Mouse (Mus musculus) frontal cortex, postnatal 10 days (tissue): ENCODE data around the gene Arhgef9.
A peak's percentile ranks its signal among the peaks of the same experiment; 100 is the strongest.

Source experiments
- DNase-seq, 2 experiments: peaks; one replicate each; pipeline ENCODE4 v3.0.0; 2022; ENCODE audit warnings: low spot score in 2 of 2, mixed read lengths in 1 of 2

Gene Arhgef9

DNA sequence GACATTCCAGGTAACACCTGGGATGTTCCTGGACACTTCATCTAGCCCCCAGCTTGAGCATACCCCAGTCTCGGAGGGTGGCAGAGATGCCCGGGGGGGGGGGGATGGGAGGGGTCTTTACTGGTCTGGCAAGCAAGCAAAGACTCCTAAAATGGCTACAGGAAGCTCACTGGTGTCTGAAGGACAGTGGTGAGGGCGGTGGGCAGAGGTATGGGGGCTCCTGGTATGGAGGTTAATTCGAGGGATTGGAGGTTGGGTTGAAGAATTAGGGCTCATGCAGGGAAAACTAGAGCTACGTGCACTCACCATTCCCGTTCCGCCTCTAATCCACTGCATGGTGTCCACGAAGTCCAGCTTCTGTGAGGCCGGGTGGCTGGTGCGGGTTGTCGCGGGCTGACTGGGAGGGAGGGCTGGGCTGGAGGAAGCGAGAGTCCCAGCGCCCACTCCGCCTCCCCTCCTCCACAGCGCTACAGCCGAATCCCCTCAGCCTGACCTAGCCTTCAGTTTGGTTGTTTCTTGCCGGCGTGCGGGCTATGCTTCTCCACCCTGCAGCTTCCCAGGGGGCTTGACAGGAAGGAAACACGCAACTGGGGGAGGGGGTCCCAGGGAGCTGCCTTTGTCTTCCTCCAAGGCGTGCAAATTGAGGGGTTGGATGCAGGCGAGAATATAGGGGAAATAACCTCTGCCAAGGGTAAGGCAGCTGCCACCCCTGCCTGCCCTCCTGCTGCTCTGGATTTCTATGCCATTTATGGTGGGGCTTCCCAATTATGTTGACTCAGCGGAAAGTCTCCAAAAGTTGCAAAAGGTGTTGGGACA, at the start of gene Arhgef9:
Gene Arhgef9, minus strand, starts transcription at position 753 of the 816 bp plus-strand sequence.
- DNase-seq, result peak in 1 of 2 experiments; percentile 18

- no peak for DNase-seq
Observed at GRCm38 (mm10) chrX:95238896-95239295, 42.2 kb upstream of the Arhgef9 start.

DNA sequence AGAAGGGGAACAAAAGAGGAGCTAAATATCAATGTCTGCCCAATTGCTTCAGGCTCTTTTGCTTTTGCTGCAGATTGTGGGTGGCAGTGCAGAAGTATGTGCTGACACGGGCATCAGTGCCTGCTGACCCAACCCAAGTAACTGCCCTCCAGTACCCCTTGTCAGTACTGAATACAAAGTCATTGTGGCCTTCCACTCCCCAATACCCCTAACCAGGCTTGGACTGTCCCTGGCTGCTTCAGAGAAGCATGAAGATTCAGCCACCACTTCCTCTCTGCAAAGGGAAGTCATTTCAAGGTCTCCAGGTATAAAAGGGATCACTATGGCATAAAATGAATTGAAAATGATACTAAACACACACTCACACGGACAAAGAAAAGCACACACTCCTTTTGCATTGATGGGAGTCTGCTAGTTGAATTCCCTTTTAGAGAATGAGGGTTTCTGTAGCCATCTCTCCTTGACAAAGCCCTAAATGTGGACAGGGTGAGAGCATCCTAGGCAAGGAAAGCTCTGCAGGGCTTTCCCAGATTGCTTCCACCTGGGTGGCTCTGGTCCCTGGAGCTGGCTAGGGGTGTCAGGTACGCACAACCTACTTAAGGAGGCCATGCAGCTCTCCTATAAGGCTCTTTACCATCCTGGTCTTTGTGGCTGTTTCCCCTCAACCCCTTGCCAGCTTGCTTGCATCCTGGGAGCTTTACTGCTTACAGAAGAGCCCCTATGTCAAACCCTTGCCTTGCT, 1.1 kb downstream of the Arhgef9 start:
- DNase-seq, result no peak

- peak in 1 of 2 experiments; percentile 24 for DNase-seq
Observed at GRCm38 (mm10) chrX:95175978-95176377, 20.7 kb downstream of the Arhgef9 start.

DNA sequence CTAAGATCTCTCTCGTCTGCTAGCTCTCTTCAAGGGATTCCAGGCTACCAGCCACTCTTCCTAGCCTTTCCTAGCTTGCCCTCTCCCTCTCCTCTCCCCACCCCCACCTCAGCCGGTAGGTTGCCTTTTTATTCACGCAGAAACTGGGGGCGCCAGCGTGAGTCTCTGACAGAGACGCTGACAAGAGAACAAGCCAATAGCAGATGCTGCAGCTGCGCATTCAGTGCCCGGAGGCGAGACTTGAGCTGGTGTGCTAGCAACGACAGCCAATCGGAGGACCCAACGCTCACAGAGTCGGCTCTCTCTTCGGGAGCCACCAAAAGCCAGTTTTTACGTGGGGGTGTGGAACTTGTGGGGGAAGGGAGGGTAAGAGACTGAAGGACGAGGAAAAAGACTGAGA, 30.3 kb downstream of the Arhgef9 start:
- peak; percentile 86 to 90 for DNase-seq

DNA sequence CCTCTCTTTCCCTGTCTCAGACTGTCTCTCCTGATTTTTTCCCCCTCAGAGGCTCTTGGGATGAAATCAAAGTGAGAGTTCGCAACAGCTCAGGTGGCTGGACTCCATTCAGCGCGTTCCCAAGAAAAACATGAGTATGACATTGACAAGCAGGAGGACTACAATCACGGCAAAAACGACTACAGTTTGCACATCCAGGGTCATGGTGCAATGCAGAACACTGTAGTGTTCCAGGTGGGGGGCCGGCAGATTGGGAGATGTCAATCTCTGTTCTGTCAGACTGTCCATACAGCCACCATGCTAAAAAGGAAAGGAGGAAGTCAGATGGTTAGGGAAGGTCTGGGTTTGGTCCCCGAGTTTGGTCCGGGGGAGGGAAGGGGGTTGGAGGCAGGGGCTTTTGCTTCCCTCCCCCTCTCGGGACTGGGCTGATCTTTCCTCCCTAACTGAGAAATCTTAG, 31.0 kb downstream of the Arhgef9 start:
- no peak for DNase-seq

GRCm38 (mm10) chrX:95164140-95164539, 32.5 kb downstream of the Arhgef9 start:
- DNase-seq, result peak in 1 of 2 experiments; percentile 12

DNA sequence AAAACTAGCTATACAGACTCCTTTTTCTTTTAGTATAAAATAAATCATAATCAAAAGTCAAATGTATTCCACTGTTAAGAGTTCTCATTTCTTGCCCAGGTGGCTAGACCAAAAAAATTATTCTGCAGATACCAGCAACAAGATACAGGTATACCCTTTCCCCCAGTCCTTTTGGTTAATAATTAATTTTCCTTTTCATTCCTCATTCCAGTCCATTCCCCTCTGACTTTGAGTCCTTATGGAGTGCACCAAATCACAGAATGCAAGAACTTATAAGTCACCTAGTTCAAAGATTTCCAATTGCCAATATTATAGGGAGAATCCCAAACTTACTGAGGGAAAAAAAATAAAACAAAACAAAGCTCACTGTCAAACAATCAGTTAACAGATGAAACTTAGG, 33.2 kb downstream of the Arhgef9 start:
- no peak for DNase-seq

- no peak for DNase-seq
Observed at GRCm38 (mm10) chrX:95156833-95157386, 39.7 kb downstream of the Arhgef9 start.

GRCm38 (mm10) chrX:95138636-95139035, 58.0 kb downstream of the Arhgef9 start:
- DNase-seq, result no peak

- no peak for DNase-seq
Observed at GRCm38 (mm10) chrX:95133502-95133901, 63.2 kb downstream of the Arhgef9 start.

DNA sequence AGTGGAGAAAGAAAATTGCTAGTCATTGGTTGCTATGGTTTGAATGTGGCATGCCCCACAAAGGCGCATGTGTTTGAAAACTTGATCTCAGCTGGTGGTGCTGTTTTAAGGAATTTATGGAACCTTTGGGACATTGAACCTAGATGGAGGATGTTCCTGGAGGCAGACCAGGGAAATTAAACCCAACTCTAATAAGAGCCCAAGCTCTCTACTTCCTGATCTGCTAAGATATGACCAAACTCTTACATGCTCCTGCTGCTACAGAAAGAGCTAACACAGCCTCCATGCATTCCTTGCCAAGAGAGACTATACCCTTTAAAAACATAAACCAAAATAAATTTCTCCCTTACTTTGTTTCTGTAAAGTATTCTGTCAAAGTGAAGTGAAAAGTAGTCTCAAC, 63.7 kb downstream of the Arhgef9 start:
- DNase-seq, result no peak

- DNase-seq, result no peak
Observed at GRCm38 (mm10) chrX:95131783-95132182, 64.9 kb downstream of the Arhgef9 start.

GRCm38 (mm10) chrX:95123462-95123861, 73.2 kb downstream of the Arhgef9 start:
- no peak for DNase-seq

GRCm38 (mm10) chrX:95104361-95104760, 92.3 kb downstream of the Arhgef9 start:
- DNase-seq, result no peak

DNA sequence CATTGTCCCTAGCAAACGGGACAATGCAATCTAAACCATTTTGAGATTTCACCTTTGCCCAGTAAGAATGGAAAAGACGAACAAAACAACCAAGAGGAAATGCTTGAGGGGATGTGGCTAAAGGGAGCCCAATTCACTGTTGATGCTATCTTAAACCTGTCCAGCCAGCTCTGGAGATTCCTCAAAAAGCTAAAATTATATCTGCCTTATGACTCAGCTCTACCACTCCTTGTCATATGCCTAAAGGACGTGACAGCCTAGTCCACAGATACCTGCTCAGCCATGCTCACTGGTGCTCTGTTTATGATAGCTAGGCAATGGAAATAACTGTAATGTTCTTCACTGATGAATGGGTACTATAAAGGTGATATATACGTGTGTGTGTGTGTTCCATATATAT, 109.0 kb downstream of the Arhgef9 start:
- no peak for DNase-seq

DNA sequence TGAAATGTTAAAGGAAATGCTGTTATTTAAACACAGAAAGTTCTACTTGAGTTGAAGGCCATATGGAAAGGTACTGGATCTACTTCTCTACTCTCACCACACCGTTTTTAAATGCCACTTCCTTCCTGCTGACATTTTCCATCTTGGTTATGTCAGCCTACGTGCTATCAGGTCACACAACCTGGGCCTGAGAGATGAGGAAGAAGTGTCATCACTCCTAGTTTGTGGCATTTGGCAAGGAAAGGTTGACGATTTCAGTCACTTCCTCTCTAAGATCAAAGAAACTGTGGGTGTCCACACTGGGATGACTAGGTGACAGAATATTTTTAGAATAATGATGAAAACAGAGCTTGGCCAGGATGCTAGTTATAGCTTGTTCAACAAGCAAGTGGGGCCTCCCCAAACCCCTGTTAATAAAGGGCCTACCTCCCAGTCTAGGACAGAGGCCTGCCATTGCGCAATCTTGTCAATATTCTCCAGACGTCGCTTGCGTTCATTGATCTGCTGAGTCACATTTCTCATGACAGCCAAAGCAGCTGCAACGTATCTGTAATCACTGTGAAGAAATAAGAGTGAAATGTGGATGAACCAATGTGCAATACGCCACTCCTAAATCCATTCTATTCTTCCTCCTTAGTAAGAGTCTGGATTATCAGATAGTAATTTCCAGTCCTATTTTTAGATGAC, 119.5 kb downstream of the Arhgef9 start:
- DNase-seq, result no peak

DNA sequence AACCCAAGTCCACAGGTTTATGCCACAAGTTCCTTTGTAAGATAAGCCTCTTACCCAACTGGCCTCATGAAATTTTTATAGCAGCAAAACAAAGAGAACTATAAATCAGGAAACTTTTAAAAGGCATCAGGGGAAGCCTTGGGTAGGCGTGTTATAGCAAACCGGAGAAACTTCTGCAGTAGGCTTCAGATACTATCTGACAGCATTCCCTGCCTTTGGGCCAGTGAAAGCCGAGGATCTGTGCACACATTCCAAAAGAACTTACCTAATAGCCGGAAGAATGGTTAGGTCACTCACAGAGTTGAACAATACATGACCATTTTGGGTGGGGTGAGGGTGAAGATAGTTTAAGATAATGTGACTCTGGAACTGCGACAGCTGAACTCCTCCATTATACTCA, 168.7 kb downstream of the Arhgef9 start:
- no peak for DNase-seq

DNA sequence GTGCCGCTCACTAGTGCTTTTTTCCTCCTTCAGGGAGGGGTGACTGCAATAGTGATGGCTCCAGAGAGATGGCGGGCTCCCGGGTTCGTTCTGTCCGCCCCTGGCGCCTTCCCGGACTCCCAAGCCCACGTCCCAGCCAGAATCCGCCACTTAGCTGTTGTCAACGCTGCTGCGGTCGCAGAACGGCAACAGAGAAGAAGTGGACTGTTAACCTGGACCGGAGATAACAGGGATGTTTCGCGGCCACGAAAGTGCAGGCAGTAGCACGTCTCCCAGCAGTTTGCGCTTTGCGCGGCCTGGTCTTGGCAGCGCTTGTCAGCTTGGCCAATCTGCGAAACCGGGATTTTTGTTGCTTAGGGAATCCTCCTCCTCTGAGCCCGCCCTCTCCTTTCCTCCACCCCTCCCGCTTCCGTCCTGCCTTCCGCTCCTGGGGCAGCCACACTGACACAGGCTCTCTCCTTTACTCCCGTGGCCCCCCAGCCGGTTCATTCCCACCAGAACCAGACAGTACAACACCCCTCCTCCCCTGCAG, 170.2 kb downstream of the Arhgef9 start, which contains the start of gene Spin4:
Gene Spin4, minus strand, starts transcription at position 322 of the 532 bp plus-strand sequence.
- DNase-seq, result peak; percentile 27 to 55

DNA sequence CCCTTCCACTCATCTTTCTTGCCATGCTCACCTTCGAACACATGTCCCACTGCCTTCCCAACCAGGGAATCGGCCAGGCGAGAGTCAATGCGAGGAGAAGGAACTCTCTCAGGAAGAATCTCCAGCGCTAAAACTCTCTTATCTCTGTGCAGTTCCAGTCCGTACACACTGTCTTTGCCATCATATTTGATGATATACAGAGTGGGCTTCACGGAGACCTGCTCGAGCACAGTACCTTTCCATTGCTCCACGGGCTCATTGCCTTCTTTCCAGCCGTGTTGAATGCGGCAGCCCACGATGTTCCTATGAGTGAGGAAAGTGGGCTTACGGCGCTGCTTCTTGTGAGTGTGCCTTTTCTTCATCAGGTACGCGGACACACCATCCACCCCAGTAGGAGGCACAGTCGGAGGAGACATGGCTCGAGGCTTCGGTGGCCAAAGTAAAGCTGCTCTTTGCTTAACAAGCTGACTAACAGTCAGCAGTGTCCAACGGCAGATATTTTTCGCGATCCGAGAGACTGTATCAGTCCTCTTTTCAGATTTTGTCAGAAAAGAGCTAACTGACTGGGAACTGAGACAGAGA, 170.8 kb downstream of the Arhgef9 start:
- DNase-seq, result peak in 1 of 2 experiments; percentile 9

DNA sequence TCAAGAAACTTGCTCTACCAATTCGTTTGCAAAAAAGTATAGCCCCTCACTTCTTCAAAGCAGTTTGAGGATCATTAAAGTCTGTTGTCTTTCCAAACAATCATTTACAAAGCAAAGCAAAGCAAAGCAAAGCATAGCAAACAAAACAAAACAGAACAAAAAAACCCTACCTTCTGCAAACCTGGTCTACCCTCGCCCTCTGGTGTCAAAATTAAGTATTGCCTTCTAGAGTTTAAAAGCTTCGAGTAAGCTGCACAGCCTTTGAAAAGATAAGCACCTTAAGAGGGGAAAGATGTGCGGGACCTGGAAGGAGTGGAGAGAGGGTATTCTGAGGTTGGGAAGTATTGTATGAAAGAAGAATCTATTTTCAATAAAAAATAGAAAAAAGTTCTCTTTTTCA, 184.6 kb downstream of the Arhgef9 start:
- DNase-seq, result no peak
